Mouse (Mus musculus) CH12.LX (cell line): ENCODE measurements around the gene Edar. TPM values are rescaled to one million over a fixed set of nuclear protein-coding genes. Genes with fewer than 3 reads are reported as not detected.

Source experiments
- DNase-seq: peaks from one replicate; pipeline ENCODE4 v3.0.0-alpha.2; 2013; ENCODE audit errors: extremely low read depth
- H3K27ac ChIP-seq: 2 replicates; pipeline ENCODE4 v1.5.1; 2012; ENCODE audit warnings: low read depth, mild to moderate bottlenecking, control low read depth, moderate library complexity; ENCODE audit not compliant: insufficient read depth
- H3K27me3 ChIP-seq: replicated peaks from 2 replicates; pipeline ENCODE3; 2012; ENCODE audit warnings: inconsistent platforms
- H3K36me3 ChIP-seq, 2 experiments: replicated peaks in 1 of 2; 2 replicates each; pipeline versions ENCODE3 to v1.6.1; 2012; ENCODE audit warnings: inconsistent platforms in 1 of 2, low read length in 1 of 2, mild to moderate bottlenecking in 1 of 2, mixed read lengths in 1 of 2, moderate library complexity in 1 of 2; ENCODE audit not compliant: control insufficient read depth in 1 of 2, insufficient read depth in 1 of 2
- H3K4me1 ChIP-seq, 2 experiments: 2 replicates each; pipeline ENCODE4 v1.6.1; 2012; ENCODE audit warnings: inconsistent platforms in 1 of 2, moderate library complexity in 1 of 2; ENCODE audit not compliant: insufficient read depth in 2 of 2, control insufficient read depth in 1 of 2
- H3K4me2 ChIP-seq: 2 replicates; pipeline ENCODE4 v1.6.1; 2012; ENCODE audit warnings: low read depth, mild to moderate bottlenecking, control low read depth; ENCODE audit not compliant: poor library complexity, insufficient read depth, severe bottlenecking
- H3K4me3 ChIP-seq, 3 experiments: fragments of 150-350 bp in 1 of 3; sonication (generic) in 1 of 3; replicated peaks in 1 of 3; 2 replicates each; pipeline versions ENCODE3 to v1.5.1; 2011 to 2012; ENCODE audit warnings: low read depth in 2 of 3, low read length in 2 of 3, mild to moderate bottlenecking in 2 of 3, moderate library complexity in 2 of 3, control low read depth in 1 of 3, improper control_type of control experiment in 1 of 3, inconsistent platforms in 1 of 3, mixed read lengths in 1 of 3; ENCODE audit not compliant: poor library complexity in 1 of 3
- H3K79me2 ChIP-seq: replicated peaks from 2 replicates; pipeline ENCODE4 v1.6.1; 2012; ENCODE audit warnings: mild to moderate bottlenecking, moderate library complexity; ENCODE audit not compliant: control insufficient read depth, poor library complexity, insufficient read depth, severe bottlenecking; ENCODE audit errors: extremely low read depth
- H3K9ac ChIP-seq: 2 replicates; pipeline ENCODE4 v1.6.1; 2012; ENCODE audit warnings: low read depth, mild to moderate bottlenecking, control low read depth, moderate library complexity; ENCODE audit not compliant: insufficient read depth
- H3K9me3 ChIP-seq: replicated peaks from 2 replicates; pipeline ENCODE3; 2012; ENCODE audit warnings: low read length, inconsistent platforms, mixed read lengths
- BHLHE40 ChIP-seq: IDR thresholded peaks from 2 replicates; pipeline ENCODE4 v1.6.1; 2011; ENCODE audit warnings: mild to moderate bottlenecking, low read depth, low read length, improper control_type of control experiment
- CHD2 ChIP-seq: IDR thresholded peaks from 2 replicates; pipeline ENCODE4 v1.6.1; 2011; ENCODE audit warnings: low read length, improper control_type of control experiment
- CTCF ChIP-seq, 2 experiments: IDR thresholded peaks in 1 of 2; conservative IDR thresholded peaks in 1 of 2; 2 replicates each; pipeline ENCODE4 v1.5.1; 2011 to 2012; ENCODE audit warnings: low read depth in 2 of 2, low read length in 2 of 2, improper control_type of control experiment in 1 of 2, inconsistent platforms in 1 of 2, mild to moderate bottlenecking in 1 of 2, moderate library complexity in 1 of 2
- E2F4 ChIP-seq: IDR thresholded peaks from 2 replicates; pipeline ENCODE4 v1.6.1; 2011; ENCODE audit warnings: low read depth, low read length, improper control_type of control experiment; ENCODE audit not compliant: insufficient replicate concordance
- ELF1 ChIP-seq: IDR thresholded peaks from 2 replicates; pipeline ENCODE4 v1.6.1; 2014; ENCODE audit warnings: low read depth, mild to moderate bottlenecking, inconsistent platforms, low read length, improper control_type of control experiment
- GABPA ChIP-seq: IDR thresholded peaks from 2 replicates; pipeline ENCODE4 v1.6.1; 2012; ENCODE audit warnings: low read depth, low read length, improper control_type of control experiment, inconsistent platforms; ENCODE audit not compliant: insufficient replicate concordance
- JUN ChIP-seq: IDR thresholded peaks from 2 replicates; pipeline ENCODE4 v1.6.1; 2011; ENCODE audit warnings: low read depth, mild to moderate bottlenecking, low read length, improper control_type of control experiment, moderate library complexity; ENCODE audit not compliant: insufficient read depth
- KAT2A ChIP-seq: IDR thresholded peaks from 2 replicates; pipeline ENCODE4 v1.6.1; 2012; ENCODE audit warnings: low read length, improper control_type of control experiment, inconsistent platforms; ENCODE audit not compliant: insufficient replicate concordance
- MAFK ChIP-seq: IDR thresholded peaks from 2 replicates; pipeline ENCODE4 v1.6.1; 2011; ENCODE audit warnings: low read length, improper control_type of control experiment; ENCODE audit not compliant: insufficient replicate concordance
- MAZ ChIP-seq: IDR thresholded peaks from 2 replicates; pipeline ENCODE4 v1.6.1; 2012; ENCODE audit warnings: low read depth, mild to moderate bottlenecking, inconsistent platforms, low read length, improper control_type of control experiment, moderate library complexity
- MXI1 ChIP-seq: IDR thresholded peaks from 2 replicates; pipeline ENCODE4 v1.6.1; 2011; ENCODE audit warnings: mild to moderate bottlenecking, low read depth, low read length, improper control_type of control experiment
- MYC ChIP-seq: IDR thresholded peaks from 2 replicates; pipeline ENCODE4 v1.6.1; 2011; ENCODE audit warnings: low read depth, mild to moderate bottlenecking, improper control_type of control experiment, low read length
- NELFE ChIP-seq: IDR thresholded peaks from 2 replicates; pipeline ENCODE4 v1.6.1; 2011; ENCODE audit warnings: low read depth, low read length, improper control_type of control experiment
- NRF1 ChIP-seq: IDR thresholded peaks from 2 replicates; pipeline ENCODE4 v1.6.1; 2014; ENCODE audit warnings: low read depth, mild to moderate bottlenecking, inconsistent platforms, low read length, improper control_type of control experiment, moderate library complexity
- PAX5 ChIP-seq: IDR thresholded peaks from 2 replicates; pipeline ENCODE4 v1.6.1; 2012; ENCODE audit warnings: low read length, inconsistent platforms, mixed read lengths
- RAD21 ChIP-seq: IDR thresholded peaks from 2 replicates; pipeline ENCODE4 v1.6.1; 2011; ENCODE audit warnings: low read depth, mild to moderate bottlenecking, low read length, improper control_type of control experiment, moderate library complexity
- RCOR1 ChIP-seq: conservative IDR thresholded peaks from 2 replicates; pipeline ENCODE4 v1.6.1; 2012; ENCODE audit warnings: low read depth, mild to moderate bottlenecking, inconsistent platforms, low read length, improper control_type of control experiment
- SIN3A ChIP-seq: IDR thresholded peaks from 2 replicates; pipeline ENCODE4 v1.6.1; 2012; ENCODE audit warnings: low read length, improper control_type of control experiment, inconsistent platforms
- SMC3 ChIP-seq: IDR thresholded peaks from 2 replicates; pipeline ENCODE4 v1.6.1; 2011; ENCODE audit warnings: low read depth, low read length, improper control_type of control experiment
- UBTF ChIP-seq: IDR thresholded peaks from 2 replicates; pipeline ENCODE4 v1.6.1; 2012; ENCODE audit warnings: low read depth, mild to moderate bottlenecking, inconsistent platforms, low read length, improper control_type of control experiment, moderate library complexity
- USF2 ChIP-seq: conservative IDR thresholded peaks from 2 replicates; pipeline ENCODE4 v1.6.1; 2011; ENCODE audit warnings: low read depth, low read length, improper control_type of control experiment
- ZMIZ1 ChIP-seq: IDR thresholded peaks from 2 replicates; pipeline ENCODE4 v1.6.1; 2012; ENCODE audit warnings: low read depth, mild to moderate bottlenecking, inconsistent platforms, low read length, improper control_type of control experiment
- dilution Hi-C: fragments of 300-500 bp; cut with MboI; formaldehyde crosslinking; loops from 2 replicates; pipeline ENCODE4 v1.14.3; 2020; ENCODE audit warnings: low sequenced_read_pairs; ENCODE audit not compliant: extremely low pct_unique_long_range_greater_than_20kb, extremely low pct_ligation_motif_present
- in situ Hi-C: fragments of 300-500 bp; cut with MboI; formaldehyde crosslinking; loops from 3 replicates; pipeline ENCODE4 v1.14.3; 2019; ENCODE audit warnings: low sequenced_read_pairs, low pct_ligation_motif_present, low pct_unique_long_range_greater_than_20kb, mixed read lengths
- polyA plus RNA-seq: library from polyadenylated mRNA; unstranded; fragments of >175 nt; gene quantifications from 2 replicates; pipeline ENCODE4 v1.2.1, GENCODE M21; 2012; ENCODE audit warnings: low read depth; ENCODE audit not compliant: insufficient read length
- total RNA-seq, 2 experiments: library from RNA; depleted of rRNA; stranded (reverse); fragments of 300-350 nt in 1 of 2; fragments of >200 nt in 1 of 2; gene quantifications; 2 replicates each; pipeline ENCODE4 v1.2.3; 2012 to 2014

Gene Edar
- total and polyA plus RNA-seq, 3 experiments = not detected

- H3K4me1 ChIP-seq = peaks cover 0 to 4% of the 10 kb centered on the region in 2 experiments; a peak in 1 of 4 replicates
- H3K36me3 ChIP-seq = no peaks in the 10 kb centered on the region
- peaks cover 26% of the 10 kb centered on the region for H3K27me3 ChIP-seq
- H3K79me2 ChIP-seq = no peaks in the 10 kb centered on the region
- dilution Hi-C loops (no loop called here), in situ Hi-C loops (no loop called here)
- H3K4me2 ChIP-seq = no peak overlapping the region
- no peak for DNase-seq
- TF ChIP-seq RCOR1 (no peak), JUN (no peak), RAD21 (no peak), SIN3A (no peak), MXI1 (no peak), PAX5 (no peak), MAFK (no peak), BHLHE40 (no peak), ELF1 (no peak), E2F4 (no peak), MAZ (no peak), CHD2 (no peak), NELFE (no peak), NRF1 (no peak), MYC (no peak), KAT2A (no peak), ZMIZ1 (no peak), GABPA (no peak), USF2 (no peak), SMC3 (no peak)
- H3K4me3 ChIP-seq = no peak overlapping the region
- no peak overlapping the region for H3K9ac ChIP-seq
- no peak overlapping the region for H3K27ac ChIP-seq
- peaks cover 5% of the 10 kb centered on the region for H3K9me3 ChIP-seq
Measured at GRCm38 (mm10) chr10:58652045-58652417, 23.4 kb downstream of the Edar start.

GRCm38 (mm10) chr10:58651270-58652042 lies 24.0 kb downstream of the Edar start:
- H3K4me3 ChIP-seq = no peak overlapping the region
- H3K9me3 ChIP-seq = peaks cover 5% of the 10 kb centered on the region
- H3K4me1 ChIP-seq = peaks cover 0 to 4% of the 10 kb centered on the region in 2 experiments; a peak in 1 of 4 replicates
- peaks cover 24% of the 10 kb centered on the region for H3K27me3 ChIP-seq
- TF ChIP-seq CTCF (conservative IDR thresholded peaks at IDR 0.05 in 1 of 2, IDR thresholded peaks at IDR 0.05 in 1 of 2; ENCODE audit: low read depth in 2 of 2, low read length in 2 of 2) (no peak), MAZ (no peak), JUN (no peak), GABPA (no peak), UBTF (no peak), MAFK (no peak)
- no peak for DNase-seq
- no peaks in the 10 kb centered on the region for H3K36me3 ChIP-seq
- no peaks in the 10 kb centered on the region for H3K79me2 ChIP-seq
- dilution Hi-C loops = no loop called here
- H3K27ac ChIP-seq = no peak overlapping the region
- H3K4me2 ChIP-seq = no peak overlapping the region
- no peak overlapping the region for H3K9ac ChIP-seq
- in situ Hi-C loops = no loop called here
